Mouse (Mus musculus) MEL (cell line): Measurements from ENCODE around the gene Ccm2.

Experiments used
- CTCF ChIP-seq, 3 experiments: IDR thresholded peaks in 2 of 3; conservative IDR thresholded peaks in 1 of 3; 2 replicates each; pipeline ENCODE4 v1.5.1; 2011 to 2012; ENCODE audit warnings: low read length in 3 of 3, low read depth in 2 of 3, mild to moderate bottlenecking in 2 of 3, improper control_type of control experiment in 1 of 3, inconsistent platforms in 1 of 3, mixed read lengths in 1 of 3, moderate library complexity in 1 of 3; ENCODE audit not compliant: control insufficient read depth in 1 of 3, insufficient read depth in 1 of 3, poor library complexity in 1 of 3, severe bottlenecking in 1 of 3
- GATA1 ChIP-seq: IDR thresholded peaks from 2 replicates; pipeline ENCODE4 v1.6.1; 2011; ENCODE audit warnings: low read depth, low read length, improper control_type of control experiment
- MAX ChIP-seq: IDR thresholded peaks from 2 replicates; pipeline ENCODE4 v1.6.1; 2011; ENCODE audit warnings: low read length, improper control_type of control experiment
- ZNF384 ChIP-seq: IDR thresholded peaks from 2 replicates; pipeline ENCODE4 v1.6.1; 2012; ENCODE audit warnings: low read depth, mild to moderate bottlenecking, inconsistent platforms, low read length, improper control_type of control experiment

DNA sequence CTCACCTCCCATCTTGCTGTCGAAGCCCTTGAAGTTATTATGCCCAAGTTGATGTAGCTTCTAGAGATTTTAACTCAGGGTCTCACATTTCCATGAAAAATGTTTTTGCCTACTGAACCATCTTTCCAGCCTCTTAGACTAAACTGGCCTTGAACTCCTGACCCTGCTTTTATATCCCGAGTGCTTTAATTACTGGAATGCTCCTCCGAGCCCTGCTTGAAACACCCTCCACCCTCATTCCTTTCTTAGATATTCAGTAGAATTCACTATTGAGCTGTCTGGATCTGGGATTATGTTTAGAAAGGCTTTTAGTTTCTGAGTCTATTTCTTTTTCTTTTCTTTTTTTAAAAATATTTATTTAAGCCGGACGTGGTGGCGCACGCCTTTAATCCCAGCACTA is 32.7 kb downstream of the Ccm2 start:
- TF ChIP-seq GATA1, result no peak
- TF ChIP-seq CTCF (IDR thresholded peaks at IDR 0.05 in 2 of 3, conservative IDR thresholded peaks at IDR 0.05 in 1 of 3; ENCODE audit: control insufficient read depth in 1 of 3, insufficient read depth in 1 of 3, low read depth in 2 of 3, low read length in 3 of 3, poor library complexity in 1 of 3, severe bottlenecking in 1 of 3), result no peak
- TF ChIP-seq MAX, result no peak
- TF ChIP-seq ZNF384, result no peak
